Comparison of ENCODE assay signal across 18 mouse cellular contexts in the genomic region with DNA sequence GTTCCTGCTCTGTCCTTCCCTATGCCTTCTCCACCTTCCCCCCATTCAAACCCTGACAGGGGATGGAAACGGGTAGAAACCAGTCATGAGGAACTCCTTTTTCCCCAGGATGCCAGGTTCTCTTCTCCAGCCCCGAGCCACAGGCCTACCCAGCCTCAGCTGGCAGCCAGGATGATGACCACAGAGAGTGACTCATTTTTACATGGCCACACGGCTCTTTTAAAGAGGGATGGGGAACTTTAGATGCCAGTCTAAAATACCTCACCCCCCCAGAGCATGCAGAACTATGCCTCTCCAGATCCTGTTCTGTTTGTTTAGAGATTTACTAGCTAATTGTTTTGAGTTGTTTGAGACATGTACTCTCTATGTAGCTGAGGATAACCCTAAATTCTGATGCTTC. TPM values are rescaled to one million over a fixed set of nuclear protein-coding genes. Genes with fewer than 3 reads are reported as not detected.
A peak's percentile ranks its signal among the peaks of the same experiment; 100 is the strongest.
DNase-seq lines count a peak whose midpoint lies in the region; ATAC-seq lines count a peak whose summit lies in the region.
"Had no signal": no experiment of that assay in that cellular context is flagged by ENCODE, and none has a peak within 500 bp of the region (broad histone marks: within the 10 kb centered on the region; RNA-seq: fewer than 3 reads in every experiment).

No protein-coding gene starts in this region.

- no peaks in the 10 kb centered on the region for H3K9me3 ChIP-seq in hindbrain, embryonic 14.5 days (ENCODE audit: control insufficient read depth, low read length)
- H3K9me3 ChIP-seq: embryonic facial prominence, embryonic 10.5 days; stomach, embryonic 15.5 days had no signal

- WGBS in hindbrain, embryonic 14.5 days = 60% methylated on average over 3 of the region's 3 CpGs

- H3K36me3 ChIP-seq in hindbrain, embryonic 14.5 days (replicated peaks; ENCODE audit: control insufficient read depth, insufficient read depth) = no peaks in the 10 kb centered on the region
- H3K36me3 ChIP-seq: embryonic facial prominence, embryonic 10.5 days; stomach, embryonic 15.5 days had no signal

- H3K9ac ChIP-seq in hindbrain, embryonic 14.5 days = no peak overlapping the region
- H3K9ac ChIP-seq: liver, embryonic 14.5 days; stomach, embryonic 15.5 days had no signal

- no peak overlapping the region for H3K4me2 ChIP-seq in hindbrain, embryonic 14.5 days (replicated peaks)
- H3K4me2 ChIP-seq: stomach, embryonic 15.5 days had no signal

- H3K27me3 ChIP-seq in hindbrain, embryonic 14.5 days (ENCODE audit: control insufficient read depth, insufficient read depth, low read length) = peaks cover 11% of the 10 kb centered on the region; the same call in 1 of the 2 replicates
- H3K27me3 ChIP-seq: stomach, embryonic 15.5 days had no signal

- DNase-seq in adrenal gland, postnatal 25 days = peak; percentile 36
- no peak for DNase-seq in adrenal gland, postnatal 10 days
- DNase-seq in 3134 (ENCODE audit: extremely low read depth, insufficient read length, low spot score) = peak; percentile 67
- DNase-seq in NIH3T3 (ENCODE audit: low read depth) = peak; percentile 50
- no peak for DNase-seq in B cell, adult 2 months
- no peak for DNase-seq in hindbrain, embryonic 14.5 days (ENCODE audit: low spot score)
- DNase-seq in lung, postnatal 4 days = no peak
- DNase-seq: cerebellum, adult 11-12 months; cerebellum, postnatal 36 days; heart, postnatal 36 days; kidney, postnatal 10 days; right cerebral cortex, postnatal 14 days had no signal

- H3K4me3 ChIP-seq in hindbrain, embryonic 14.5 days (replicated peaks; ENCODE audit: low read length) = no peak overlapping the region
- H3K4me3 ChIP-seq: embryonic facial prominence, embryonic 10.5 days; stomach, embryonic 15.5 days had no signal

- ATAC-seq in megakaryocyte, adult 5-6 weeks (ENCODE audit: poor library complexity, severe bottlenecking) = peak; percentile 69
- ATAC-seq in hindbrain, embryonic 14.5 days (ENCODE audit: low FRiP score) = no peak
- ATAC-seq: hindbrain, postnatal 0 days; intestine, postnatal 0 days had no signal

- peaks cover 20% of the 10 kb centered on the region for H3K4me1 ChIP-seq in hindbrain, embryonic 14.5 days (replicated peaks; ENCODE audit: control insufficient read depth, insufficient read depth, low read length)

- H3K27ac ChIP-seq in hindbrain, embryonic 14.5 days = no peak overlapping the region
- H3K27ac ChIP-seq: hindbrain, postnatal 0 days; liver, embryonic 14.5 days; stomach, embryonic 15.5 days had no signal

RNA-seq across cellular contexts. Expression of a gene that starts 1.3 kb away (rescaled TPM):
- total RNA-seq in adrenal gland, postnatal 25 days (2021) = 1.5 and 2.8 TPM in 2 replicates
- total RNA-seq in adrenal gland, postnatal 10 days (2021) = 1 to 10 TPM; 3.7 to 3.8 TPM
- 10.7 and 12.2 TPM in 2 replicates for total RNA-seq in megakaryocyte, adult 5-6 weeks (2015)
- 26.1 and 30.9 TPM in 2 replicates for total RNA-seq in megakaryocyte, adult 5-6 weeks (2017)
- polyA plus RNA-seq in hindbrain, embryonic 14.5 days (2014; fragmentation: Nextera tagmentation; extraction: Ambion mirVana) = 1.5 and 2.2 TPM in 2 replicates

RNA-seq across cellular contexts. Expression of a gene that starts 19.9 kb away (rescaled TPM):
- 43.7 and 45.2 TPM in 2 replicates for total RNA-seq in adrenal gland, postnatal 25 days (2021)
- 10 to 100 TPM; 31.0 to 31.6 TPM for total RNA-seq in adrenal gland, postnatal 10 days (2021)
- 14.9 and 15.3 TPM in 2 replicates for total RNA-seq in megakaryocyte, adult 5-6 weeks (2015)
- total RNA-seq in megakaryocyte, adult 5-6 weeks (2017) = 24.7 and 27.7 TPM in 2 replicates
- 30.7 and 33.3 TPM in 2 replicates for polyA plus RNA-seq in hindbrain, embryonic 14.5 days (2014; fragmentation: Nextera tagmentation; extraction: Ambion mirVana)

Comparison
In these comparisons a context has a peak if more than half of its experiments do, and no peak if none do; other contexts are left out.
1. DNase-seq: peak in adrenal gland, postnatal 25 days (single experiment), 3134 (single experiment) and NIH3T3 (single experiment); none in adrenal gland, postnatal 10 days (single experiment), B cell, adult 2 months (0 of 2), hindbrain, embryonic 14.5 days (single experiment) and lung, postnatal 4 days (0 of 2).